ENCODE assay signal across 20 mouse cellular contexts in genomic region chr2:49918692-49919091, GRCm38 (mm10).
DNase-seq lines count a peak whose midpoint lies in the region; ATAC-seq and TF ChIP-seq lines count a peak whose summit lies in the region.
"Had no signal": no experiment of that assay in that cellular context is flagged by ENCODE, and none has a peak within 500 bp of the region (broad histone marks: within the 10 kb centered on the region; RNA-seq: fewer than 3 reads in every experiment).

No protein-coding gene starts in this region.

- TF ChIP-seq CTCF in lung, embryonic 14.5 days (IDR thresholded peaks at IDR 0.05; ENCODE audit: low read depth): no peak

- no peak overlapping the region for H3K27ac ChIP-seq in lung, embryonic 14.5 days (ENCODE audit: low read depth)
- peak overlapping the region; percentile 71; the same call in 1 of the 2 replicates for H3K27ac ChIP-seq in forebrain, embryonic 14.5 days (ENCODE audit: low read depth, low read length)
- peak overlapping the region; percentile 34 for H3K27ac ChIP-seq in neural tube, embryonic 13.5 days (replicated peaks)
- H3K27ac ChIP-seq: heart, adult 2 months; hindbrain, embryonic 12.5 days; limb, embryonic 13.5 days; liver, embryonic 13.5 days; macrophage; midbrain, embryonic 10.5 days; stomach, embryonic 15.5 days had no signal

- 20% methylated on average over 9 of the region's 9 CpGs for WGBS in lung, embryonic 14.5 days
- WGBS in forebrain, embryonic 14.5 days: 41% methylated on average over 9 of the region's 9 CpGs
- 18% methylated on average over 9 of the region's 9 CpGs for WGBS in neural tube, embryonic 13.5 days

- ATAC-seq in frontal cortex, adult (ENCODE audit: low TSS enrichment): peak; percentile 80
- no peak for ATAC-seq in lung, embryonic 14.5 days (ENCODE audit: insufficient read depth)
- peak; percentile 19; the same call in 1 of the 2 replicates for ATAC-seq in forebrain, embryonic 14.5 days
- ATAC-seq in neural tube, embryonic 13.5 days (ENCODE audit: low read depth): peak; percentile 30; the same call in 1 of the 2 replicates

- no peaks in the 10 kb centered on the region for H3K9me3 ChIP-seq in lung, embryonic 14.5 days (ENCODE audit: low read depth, low read length)
- no peaks in the 10 kb centered on the region for H3K9me3 ChIP-seq in forebrain, embryonic 14.5 days (replicated peaks; ENCODE audit: control insufficient read depth, low read length)
- no peaks in the 10 kb centered on the region for H3K9me3 ChIP-seq in neural tube, embryonic 13.5 days
- H3K9me3 ChIP-seq: hindbrain, embryonic 12.5 days; limb, embryonic 13.5 days; liver, embryonic 13.5 days; midbrain, embryonic 10.5 days; stomach, embryonic 15.5 days had no signal

- no peaks in the 10 kb centered on the region for H3K4me1 ChIP-seq in lung, embryonic 14.5 days (ENCODE audit: insufficient read depth)
- peaks cover 17% of the 10 kb centered on the region for H3K4me1 ChIP-seq in forebrain, embryonic 14.5 days (ENCODE audit: control insufficient read depth, insufficient read depth, low read length)
- H3K4me1 ChIP-seq in neural tube, embryonic 13.5 days (replicated peaks): peaks cover 35% of the 10 kb centered on the region
- H3K4me1 ChIP-seq: liver, embryonic 13.5 days; stomach, embryonic 15.5 days had no signal

- no peak overlapping the region for H3K4me2 ChIP-seq in lung, embryonic 14.5 days
- H3K4me2 ChIP-seq in forebrain, embryonic 14.5 days (ENCODE audit: low read length): no peak overlapping the region
- H3K4me2 ChIP-seq in neural tube, embryonic 13.5 days: no peak overlapping the region
- H3K4me2 ChIP-seq: hindbrain, embryonic 12.5 days; limb, embryonic 13.5 days; liver, embryonic 13.5 days; stomach, embryonic 15.5 days had no signal

- DNase-seq in frontal cortex, postnatal 25 days (ENCODE audit: low spot score in 2 of 2): no peak
- peak; percentile 13 for DNase-seq in lung, embryonic 14.5 days
- no peak for DNase-seq in lung, adult 18-20 months
- DNase-seq in forebrain, embryonic 14.5 days (ENCODE audit: low spot score): peak; percentile 60
- DNase-seq in testis, postnatal 14 days (ENCODE audit: low spot score): no peak
- DNase-seq: adrenal gland, postnatal 36 days; cerebellum, adult 2 months; cerebellum, postnatal 36 days; gastrocnemius, postnatal 14 days; heart, adult 2 months; kidney, adult 11 months; liver, embryonic 13.5 days; thymus, adult 2 months had no signal

- H3K36me3 ChIP-seq in lung, embryonic 14.5 days (ENCODE audit: insufficient read depth): no peaks in the 10 kb centered on the region
- H3K36me3 ChIP-seq in forebrain, embryonic 14.5 days (ENCODE audit: control insufficient read depth, insufficient read depth, low read length): no peaks in the 10 kb centered on the region
- no peaks in the 10 kb centered on the region for H3K36me3 ChIP-seq in neural tube, embryonic 13.5 days
- H3K36me3 ChIP-seq: hindbrain, embryonic 12.5 days; limb, embryonic 13.5 days; liver, embryonic 13.5 days; midbrain, embryonic 10.5 days; stomach, embryonic 15.5 days had no signal

- H3K27me3 ChIP-seq in lung, embryonic 14.5 days (ENCODE audit: insufficient read depth, low read length): no peaks in the 10 kb centered on the region
- H3K27me3 ChIP-seq in forebrain, embryonic 14.5 days (replicated peaks; ENCODE audit: control insufficient read depth, insufficient read depth, low read length): no peaks in the 10 kb centered on the region
- H3K27me3 ChIP-seq in neural tube, embryonic 13.5 days: no peaks in the 10 kb centered on the region
- H3K27me3 ChIP-seq: hindbrain, embryonic 12.5 days; limb, embryonic 13.5 days; liver, embryonic 13.5 days; stomach, embryonic 15.5 days had no signal

- H3K9ac ChIP-seq in lung, embryonic 14.5 days: no peak overlapping the region
- no peak overlapping the region for H3K9ac ChIP-seq in forebrain, embryonic 14.5 days (ENCODE audit: low read length)
- H3K9ac ChIP-seq in neural tube, embryonic 13.5 days: 0 out of 2 replicates have a peak overlapping the region, but pooled peaks have one; percentile 13
- H3K9ac ChIP-seq: hindbrain, embryonic 12.5 days; limb, embryonic 13.5 days; liver, embryonic 13.5 days; stomach, embryonic 15.5 days had no signal

- H3K4me3 ChIP-seq in lung, embryonic 14.5 days (ENCODE audit: low read depth, low read length): no peak overlapping the region
- no peak overlapping the region for H3K4me3 ChIP-seq in forebrain, embryonic 14.5 days (ENCODE audit: low read depth, low read length)
- no peak overlapping the region for H3K4me3 ChIP-seq in neural tube, embryonic 13.5 days
- H3K4me3 ChIP-seq: heart, adult 2 months; hindbrain, embryonic 12.5 days; limb, embryonic 13.5 days; liver, embryonic 13.5 days; midbrain, embryonic 10.5 days; stomach, embryonic 15.5 days had no signal

Comparison
In these comparisons a context has a peak if more than half of its experiments do, and no peak if none do; other contexts are left out.
1. DNase-seq: peak in lung, embryonic 14.5 days (single experiment) and forebrain, embryonic 14.5 days (single experiment); none in frontal cortex, postnatal 25 days (0 of 2), lung, adult 18-20 months (0 of 2) and testis, postnatal 14 days (single experiment).